Mouse (Mus musculus) stomach, postnatal 0 days (tissue): ENCODE measurements at regions not wholly inside any gene's neighbourhood (a gene's known extent, or its start where the extent isn't known, plus 50 kb on each side); places are given as distances from the start of the nearest gene placed in this dataset.

ENCODE experiments used
- ATAC-seq: fragments of 200-750 bp; cut with Nextera tagmentation; 2 replicates; pipeline ENCODE4 v1.8.0; 2017; ENCODE audit not compliant: low FRiP score, low TSS enrichment
- DNase-seq: peaks from one replicate; pipeline ENCODE4 v3.0.0-alpha.2; 2016; ENCODE audit warnings: low spot score
- H3K27ac ChIP-seq: fragments of 300-500 bp; sonication (generic); replicated peaks from 2 replicates; pipeline ENCODE4 v1.5.1; 2014; ENCODE audit warnings: mild to moderate bottlenecking, control low read depth
- H3K27me3 ChIP-seq: fragments of 300-500 bp; sonication (generic); 2 replicates; pipeline ENCODE4 v1.6.1; 2014; ENCODE audit warnings: low read length; ENCODE audit not compliant: control insufficient read depth, insufficient read depth
- H3K36me3 ChIP-seq: fragments of 300-500 bp; sonication (generic); 2 replicates; pipeline ENCODE4 v1.6.1; 2014; ENCODE audit warnings: low read length, mixed read lengths; ENCODE audit not compliant: control insufficient read depth, insufficient read depth
- H3K4me1 ChIP-seq: fragments of 300-500 bp; sonication (generic); replicated peaks from 2 replicates; pipeline ENCODE4 v1.6.1; 2014; ENCODE audit warnings: antibody characterized with exemption; ENCODE audit not compliant: control insufficient read depth, insufficient read depth
- H3K4me2 ChIP-seq: fragments of 300-500 bp; sonication (generic); replicated peaks from 2 replicates; pipeline ENCODE4 v1.6.1; 2014; ENCODE audit warnings: low read depth, mild to moderate bottlenecking, control low read depth, moderate library complexity
- H3K4me3 ChIP-seq: fragments of 300-500 bp; sonication (generic); 2 replicates; pipeline ENCODE4 v1.5.1; 2014; ENCODE audit warnings: low read depth, low read length, control low read depth
- H3K9ac ChIP-seq: fragments of 300-500 bp; sonication (generic); 2 replicates; pipeline ENCODE4 v1.6.1; 2014; ENCODE audit warnings: mild to moderate bottlenecking, low read length, control low read depth, mixed read lengths
- H3K9me3 ChIP-seq: fragments of 300-500 bp; sonication (generic); 2 replicates; pipeline ENCODE4 v1.6.1; 2016; ENCODE audit warnings: low read length; ENCODE audit not compliant: control insufficient read depth
- CTCF ChIP-seq: IDR thresholded peaks from 2 replicates; pipeline ENCODE4 v1.5.1; 2016; ENCODE audit warnings: antibody characterized with exemption, low read depth, mild to moderate bottlenecking, moderate library complexity
- EP300 ChIP-seq: optimal IDR thresholded peaks from 2 replicates; pipeline ENCODE3; 2016; ENCODE audit warnings: antibody characterized with exemption
- WGBS: fragments of 180-500 bp; shearing (Covaris S2); extraction: QIAGEN DNeasy Blood & Tissue Kit; methylation state at CpG from one replicate; pipeline ENCODE4 v1.1.7; 2014; 5-methylcytosine and 5-hydroxymethylcytosine counted together

GRCm38 (mm10) chr6:88964071-88964470, 62.0 kb downstream of the Tpra1 start:
- Histone ChIP-seq H3K4me3 (no peak overlapping the region), H3K36me3 (no peaks in the 10 kb centered on the region), H3K27me3 (no peaks in the 10 kb centered on the region), H3K27ac (no peak overlapping the region), H3K9me3 (no peaks in the 10 kb centered on the region), H3K4me1 (no peaks in the 10 kb centered on the region), H3K4me2 (no peak overlapping the region), H3K9ac (no peak overlapping the region)
- ATAC-seq (no peak), DNase-seq (no peak)
- WGBS: 80% methylated on average over 7 of the region's 7 CpGs
- no peak for TF ChIP-seq EP300
- TF ChIP-seq CTCF: no peak

DNA sequence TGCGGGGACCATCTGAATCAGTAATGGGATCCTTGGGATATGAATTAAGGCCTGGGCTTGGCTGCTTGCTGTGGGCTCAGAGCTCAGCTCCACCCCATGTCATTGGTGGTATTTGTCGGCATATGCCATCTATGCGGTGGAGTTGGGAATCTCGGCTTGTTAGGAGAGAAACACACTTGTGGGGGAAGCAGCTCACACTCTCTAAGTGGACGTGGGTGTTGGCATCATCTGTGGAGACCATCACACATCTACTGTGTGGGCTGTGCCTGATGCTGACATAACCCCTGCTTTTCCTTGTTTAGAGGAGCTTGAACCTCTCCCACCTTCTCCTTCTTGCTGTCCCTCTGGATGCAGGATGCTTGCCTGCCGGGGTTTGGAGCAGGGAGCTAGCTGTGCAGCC, 62.9 kb downstream of the Tpra1 start:
- DNase-seq (no peak), ATAC-seq (no peak)
- 80% methylated on average over 6 of the region's 6 CpGs for whole genome bisulfite sequencing
- H3K4me1 ChIP-seq: no peaks in the 10 kb centered on the region
- H3K4me2 ChIP-seq: no peak overlapping the region
- H3K9ac ChIP-seq: no peak overlapping the region
- no peaks in the 10 kb centered on the region for H3K27me3 ChIP-seq
- no peak overlapping the region for H3K27ac ChIP-seq
- TF ChIP-seq EP300: no peak
- no peak for TF ChIP-seq CTCF
- H3K9me3 ChIP-seq: no peaks in the 10 kb centered on the region
- no peak overlapping the region for H3K4me3 ChIP-seq
- no peaks in the 10 kb centered on the region for H3K36me3 ChIP-seq

- Histone ChIP-seq H3K36me3 (no peaks in the 10 kb centered on the region), H3K9me3 (no peaks in the 10 kb centered on the region), H3K4me3 (no peak overlapping the region), H3K4me2 (no peak overlapping the region), H3K9ac (no peak overlapping the region), H3K4me1 (no peaks in the 10 kb centered on the region), H3K27ac (no peak overlapping the region), H3K27me3 (no peaks in the 10 kb centered on the region)
- DNase-seq (no peak), ATAC-seq (no peak)
- no peak for TF ChIP-seq CTCF
- no peak for TF ChIP-seq EP300
- 47% methylated on average over 19 of the region's 19 CpGs for WGBS
These were observed 63.5 kb downstream of the Tpra1 start for GRCm38 (mm10) chr6:88965361-88966226.

DNA sequence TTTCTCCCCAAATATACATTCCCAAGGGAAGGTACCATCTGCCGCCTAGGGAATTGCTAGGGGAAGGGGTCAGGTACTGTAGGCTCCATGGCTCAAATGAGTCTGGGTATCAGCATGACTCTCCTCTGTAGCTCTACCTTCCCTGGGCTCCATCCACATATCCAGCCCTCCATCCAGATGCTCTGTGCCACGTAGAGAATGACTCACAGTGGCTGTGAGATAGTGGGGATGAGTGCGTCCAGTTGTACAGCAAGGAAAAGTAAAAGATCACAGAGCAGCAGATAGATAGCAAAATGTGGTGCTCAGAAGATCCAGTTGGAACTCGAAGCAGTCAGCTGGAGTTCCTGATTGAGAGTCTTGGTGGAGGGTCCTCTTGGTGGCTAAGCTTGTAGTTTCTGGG, 64.5 kb downstream of the Tpra1 start:
- TF ChIP-seq EP300: no peak
- TF ChIP-seq CTCF: no peak
- DNase-seq (no peak), ATAC-seq (no peak)
- Histone ChIP-seq H3K4me3 (no peak overlapping the region), H3K4me1 (no peaks in the 10 kb centered on the region), H3K36me3 (no peaks in the 10 kb centered on the region), H3K9me3 (no peaks in the 10 kb centered on the region), H3K9ac (no peak overlapping the region), H3K4me2 (no peak overlapping the region), H3K27me3 (no peaks in the 10 kb centered on the region), H3K27ac (no peak overlapping the region)
- WGBS: 64% methylated on average over 4 of the region's 4 CpGs

DNA sequence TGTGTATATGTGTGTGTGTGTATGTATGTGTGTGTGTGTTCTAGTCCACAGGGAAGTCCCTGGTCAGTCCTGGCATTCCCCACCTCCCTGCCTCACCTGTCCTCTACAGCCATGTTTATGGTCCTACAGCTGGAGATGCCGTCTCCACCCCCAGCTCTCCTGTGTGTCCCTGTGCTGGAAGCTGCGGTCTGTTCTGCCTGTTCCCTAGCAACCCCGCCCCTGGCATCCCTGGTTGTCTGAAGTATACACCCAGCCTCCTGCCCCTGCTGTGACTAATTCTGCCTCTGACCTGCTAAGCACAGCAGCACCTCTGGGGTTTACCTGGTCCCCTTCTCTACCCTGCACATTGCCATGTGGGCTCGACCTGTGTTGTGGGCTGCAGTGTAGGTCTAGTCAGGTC, 66.8 kb downstream of the Tpra1 start:
- Histone ChIP-seq H3K9me3 (no peaks in the 10 kb centered on the region), H3K4me3 (no peak overlapping the region), H3K4me1 (no peaks in the 10 kb centered on the region), H3K27ac (no peak overlapping the region), H3K4me2 (no peak overlapping the region), H3K36me3 (no peaks in the 10 kb centered on the region), H3K27me3 (no peaks in the 10 kb centered on the region), H3K9ac (no peak overlapping the region)
- ATAC-seq: no peak
- TF ChIP-seq CTCF (no peak), EP300 (no peak)
- DNase-seq: no peak
- 33% methylated on average over 4 of the region's 4 CpGs for WGBS

- Histone ChIP-seq H3K4me3 (no peak overlapping the region), H3K36me3 (no peaks in the 10 kb centered on the region), H3K4me1 (no peaks in the 10 kb centered on the region), H3K9me3 (no peaks in the 10 kb centered on the region), H3K9ac (no peak overlapping the region), H3K27ac (no peak overlapping the region), H3K4me2 (no peak overlapping the region), H3K27me3 (no peaks in the 10 kb centered on the region)
- TF ChIP-seq EP300 (no peak), CTCF (no peak)
- ATAC-seq (no peak), DNase-seq (no peak)
- 36% methylated on average over 9 of the region's 9 CpGs for WGBS
These were observed 69.7 kb downstream of the Tpra1 start for GRCm38 (mm10) chr6:88971729-88972128.
